Mouse (Mus musculus): ENCODE results near the gene Bmp7. TPM values are rescaled to one million over a fixed set of nuclear protein-coding genes. Genes with fewer than 3 reads are reported as not detected.

Gene Bmp7
- polyA plus RNA-seq, 1 experiment, result 15.4 TPM

GRCm38 (mm10) chr2:172828229-172828628 is 111.9 kb downstream of the Bmp7 start:
- H3K27me3 ChIP-seq (ENCODE audit: control insufficient read depth, insufficient read depth, low read length, poor library complexity, severe bottlenecking), result no peaks in the 10 kb centered on the region
- peaks cover 9% of the 10 kb centered on the region for H3K4me1 ChIP-seq (ENCODE audit: control insufficient read depth, insufficient read depth, low read length)

GRCm38 (mm10) chr2:172827564-172827963 is 112.6 kb downstream of the Bmp7 start:
- H3K36me3 ChIP-seq (ENCODE audit: control insufficient read depth, insufficient read depth, low read length, poor library complexity, severe bottlenecking), result no peaks in the 10 kb centered on the region
- no peak for TF ChIP-seq POLR2A (IDR thresholded peaks at IDR 0.05; ENCODE audit: insufficient read depth, low read length)
- 0 out of 2 replicates have a peak, but pooled peaks have one; percentile 20 for TF ChIP-seq EP300 (IDR thresholded peaks at IDR 0.05; ENCODE audit: insufficient read depth, low read depth, low read length)
- peak; percentile 64 for TF ChIP-seq CTCF (IDR thresholded peaks at IDR 0.05; ENCODE audit: low read depth, low read length)
- no peak overlapping the region for H3K4me3 ChIP-seq (ENCODE audit: low read depth, low read length)
- H3K4me1 ChIP-seq (ENCODE audit: control insufficient read depth, insufficient read depth, low read length), result peaks cover 9% of the 10 kb centered on the region
- no peaks in the 10 kb centered on the region for H3K9me3 ChIP-seq (replicated peaks; ENCODE audit: control insufficient read depth, insufficient read depth, low read length, poor library complexity, severe bottlenecking)
- no peak overlapping the region for H3K9ac ChIP-seq (ENCODE audit: low read depth, poor library complexity, severe bottlenecking)
- H3K27ac ChIP-seq (ENCODE audit: insufficient read depth, low read length), result no peak overlapping the region
- H3K27me3 ChIP-seq (ENCODE audit: control insufficient read depth, insufficient read depth, low read length, poor library complexity, severe bottlenecking), result no peaks in the 10 kb centered on the region

More at GRCm38 (mm10) chr2:172828229-172828628, 111.9 kb downstream of the Bmp7 start:
- TF ChIP-seq EP300 (IDR thresholded peaks at IDR 0.05; ENCODE audit: insufficient read depth, low read depth, low read length) (0 out of 2 replicates have a peak, but pooled peaks have one; percentile 28), POLR2A (IDR thresholded peaks at IDR 0.05; ENCODE audit: insufficient read depth, low read length) (no peak)
- Histone ChIP-seq H3K4me3 (ENCODE audit: low read depth, low read length) (no peak overlapping the region), H3K36me3 (ENCODE audit: control insufficient read depth, insufficient read depth, low read length, poor library complexity, severe bottlenecking) (no peaks in the 10 kb centered on the region), H3K9ac (ENCODE audit: low read depth, poor library complexity, severe bottlenecking) (no peak overlapping the region), H3K27ac (ENCODE audit: insufficient read depth, low read length) (no peak overlapping the region), H3K9me3 (replicated peaks; ENCODE audit: control insufficient read depth, insufficient read depth, low read length, poor library complexity, severe bottlenecking) (no peaks in the 10 kb centered on the region)

- H3K27me3 ChIP-seq (ENCODE audit: control insufficient read depth, insufficient read depth, low read length, poor library complexity, severe bottlenecking), result no peaks in the 10 kb centered on the region
- peaks cover 9% of the 10 kb centered on the region for H3K4me1 ChIP-seq (ENCODE audit: control insufficient read depth, insufficient read depth, low read length)
- H3K4me3 ChIP-seq (ENCODE audit: low read depth, low read length), result no peak overlapping the region
- no peaks in the 10 kb centered on the region for H3K36me3 ChIP-seq (ENCODE audit: control insufficient read depth, insufficient read depth, low read length, poor library complexity, severe bottlenecking)
- no peak overlapping the region for H3K9ac ChIP-seq (ENCODE audit: low read depth, poor library complexity, severe bottlenecking)
- no peak overlapping the region for H3K27ac ChIP-seq (ENCODE audit: insufficient read depth, low read length)
- H3K9me3 ChIP-seq (replicated peaks; ENCODE audit: control insufficient read depth, insufficient read depth, low read length, poor library complexity, severe bottlenecking), result no peaks in the 10 kb centered on the region
- TF ChIP-seq POLR2A (IDR thresholded peaks at IDR 0.05; ENCODE audit: insufficient read depth, low read length), result no peak
- TF ChIP-seq CTCF (IDR thresholded peaks at IDR 0.05; ENCODE audit: low read depth, low read length), result no peak
- TF ChIP-seq EP300 (IDR thresholded peaks at IDR 0.05; ENCODE audit: insufficient read depth, low read depth, low read length), result no peak
Measured at GRCm38 (mm10) chr2:172825785-172826145, 114.4 kb downstream of the Bmp7 start.

GRCm38 (mm10) chr2:172824906-172825784 is 115.0 kb downstream of the Bmp7 start:
- H3K36me3 ChIP-seq (ENCODE audit: control insufficient read depth, insufficient read depth, low read length, poor library complexity, severe bottlenecking), result no peaks in the 10 kb centered on the region
- TF ChIP-seq CTCF (IDR thresholded peaks at IDR 0.05; ENCODE audit: low read depth, low read length) (peak; percentile 75), POLR2A (IDR thresholded peaks at IDR 0.05; ENCODE audit: insufficient read depth, low read length) (no peak)
- H3K4me1 ChIP-seq (ENCODE audit: control insufficient read depth, insufficient read depth, low read length), result peaks cover 9% of the 10 kb centered on the region
- H3K4me3 ChIP-seq (ENCODE audit: low read depth, low read length), result peak overlapping the region; percentile 12
- H3K27me3 ChIP-seq (ENCODE audit: control insufficient read depth, insufficient read depth, low read length, poor library complexity, severe bottlenecking), result no peaks in the 10 kb centered on the region
- peak overlapping the region; percentile 24 for H3K9ac ChIP-seq (ENCODE audit: low read depth, poor library complexity, severe bottlenecking)
- no peak overlapping the region for H3K27ac ChIP-seq (ENCODE audit: insufficient read depth, low read length)
- no peaks in the 10 kb centered on the region for H3K9me3 ChIP-seq (replicated peaks; ENCODE audit: control insufficient read depth, insufficient read depth, low read length, poor library complexity, severe bottlenecking)

GRCm38 (mm10) chr2:172818631-172819230 is 121.4 kb downstream of the Bmp7 start:
- Histone ChIP-seq H3K9ac (ENCODE audit: low read depth, poor library complexity, severe bottlenecking) (no peak overlapping the region), H3K27me3 (ENCODE audit: control insufficient read depth, insufficient read depth, low read length, poor library complexity, severe bottlenecking) (no peaks in the 10 kb centered on the region), H3K36me3 (ENCODE audit: control insufficient read depth, insufficient read depth, low read length, poor library complexity, severe bottlenecking) (no peaks in the 10 kb centered on the region), H3K27ac (ENCODE audit: insufficient read depth, low read length) (no peak overlapping the region), H3K4me1 (ENCODE audit: control insufficient read depth, insufficient read depth, low read length) (peaks cover 1% of the 10 kb centered on the region), H3K9me3 (replicated peaks; ENCODE audit: control insufficient read depth, insufficient read depth, low read length, poor library complexity, severe bottlenecking) (0 out of 2 replicates have a peak, but pooled peaks cover 3% of the 10 kb centered on the region), H3K4me3 (ENCODE audit: low read depth, low read length) (no peak overlapping the region)
- TF ChIP-seq POLR2A (IDR thresholded peaks at IDR 0.05; ENCODE audit: insufficient read depth, low read length) (no peak), EP300 (IDR thresholded peaks at IDR 0.05; ENCODE audit: insufficient read depth, low read depth, low read length) (no peak), CTCF (IDR thresholded peaks at IDR 0.05; ENCODE audit: low read depth, low read length) (no peak)

Other genes with a start within 250 kb of the Bmp7 start
- gene Spo11, start 37.4 kb upstream of the Bmp7 start, polyA plus RNA-seq (2011; ENCODE audit: insufficient read depth, insufficient read length, low read depth, missing spikeins), result 0.54 and 0.56 TPM in 2 replicates
- 117 and 123 TPM in 2 replicates for gene Rae1, start 59.8 kb upstream of the Bmp7 start, polyA plus RNA-seq (2011; ENCODE audit: insufficient read depth, insufficient read length, low read depth, missing spikeins)
- 80.2 and 84.9 TPM in 2 replicates for gene Rbm38, start 80.2 kb upstream of the Bmp7 start, polyA plus RNA-seq (2011; ENCODE audit: insufficient read depth, insufficient read length, low read depth, missing spikeins)
- 0.21 TPM in 1 of 2 replicates, not detected in the other for gene Ctcfl, start 179.2 kb upstream of the Bmp7 start, polyA plus RNA-seq (2011; ENCODE audit: insufficient read depth, insufficient read length, low read depth, missing spikeins)
- gene Pck1, start 212.7 kb upstream of the Bmp7 start, polyA plus RNA-seq (2011; ENCODE audit: insufficient read depth, insufficient read length, low read depth, missing spikeins), result not detected in 2 replicates

Measured in ES-Bruce4 (cell line).